Mouse (Mus musculus) 416B (cell line): Measurements from ENCODE around the gene Ccng2.

ENCODE experiments used
- DNase-seq: peaks from one replicate; pipeline ENCODE4 v3.0.0; 2011; ENCODE audit warnings: low read depth

Ccng2 gene

GRCm38 (mm10) chr5:93266883-93267704 lies at the start of gene Ccng2:
Gene Ccng2 (plus strand): TSS chr5:93267257.
- DNase-seq, result peak; percentile 100

GRCm38 (mm10) chr5:93218375-93218774 lies 48.7 kb upstream of the Ccng2 start:
- no peak for DNase-seq

DNA sequence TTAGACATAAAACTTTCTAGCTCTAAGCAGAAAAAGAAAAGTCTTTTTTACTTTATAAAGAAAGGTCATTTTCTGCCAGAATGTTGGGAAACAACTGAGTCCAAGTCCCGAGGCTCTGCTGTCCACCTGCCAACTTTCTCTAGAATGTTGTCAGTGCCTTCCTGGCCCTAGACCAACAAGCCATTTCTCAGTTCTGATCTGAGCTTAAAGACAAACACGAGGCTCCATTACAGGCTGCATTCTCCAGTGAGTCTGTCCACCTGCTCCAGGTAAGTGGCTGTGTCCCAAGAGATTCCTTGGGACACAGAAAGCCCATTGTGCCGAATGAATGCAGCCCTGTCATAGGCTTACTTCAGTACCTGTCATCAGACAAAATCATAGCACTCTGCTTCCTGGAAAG lies 45.4 kb upstream of the Ccng2 start:
- DNase-seq, result no peak

- no peak for DNase-seq
Measured at GRCm38 (mm10) chr5:93224549-93224948, 42.5 kb upstream of the Ccng2 start.

- no peak for DNase-seq
Measured at GRCm38 (mm10) chr5:93227157-93227556, 39.9 kb upstream of the Ccng2 start.

GRCm38 (mm10) chr5:93229527-93229926 lies 37.5 kb upstream of the Ccng2 start:
- DNase-seq, result peak; percentile 77

DNA sequence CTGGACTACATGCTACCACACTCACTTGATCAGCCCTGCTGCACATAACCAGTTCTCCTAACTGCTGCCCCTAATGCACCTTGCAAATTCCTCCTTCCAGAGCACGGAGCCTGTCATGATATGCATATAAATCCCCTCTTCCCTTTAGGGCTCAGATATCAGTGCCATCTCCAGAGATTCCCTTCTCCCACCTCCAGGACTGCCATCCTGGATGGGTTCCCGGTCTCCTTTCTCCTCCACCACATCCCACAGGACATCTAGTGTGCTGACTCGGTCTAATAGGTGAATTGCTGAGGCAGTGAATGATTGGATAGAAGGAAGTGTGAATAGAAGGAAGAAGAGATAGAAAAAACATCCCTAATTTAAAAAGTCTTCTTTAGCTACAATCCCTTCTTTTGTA lies 35.3 kb upstream of the Ccng2 start:
- no peak for DNase-seq

DNA sequence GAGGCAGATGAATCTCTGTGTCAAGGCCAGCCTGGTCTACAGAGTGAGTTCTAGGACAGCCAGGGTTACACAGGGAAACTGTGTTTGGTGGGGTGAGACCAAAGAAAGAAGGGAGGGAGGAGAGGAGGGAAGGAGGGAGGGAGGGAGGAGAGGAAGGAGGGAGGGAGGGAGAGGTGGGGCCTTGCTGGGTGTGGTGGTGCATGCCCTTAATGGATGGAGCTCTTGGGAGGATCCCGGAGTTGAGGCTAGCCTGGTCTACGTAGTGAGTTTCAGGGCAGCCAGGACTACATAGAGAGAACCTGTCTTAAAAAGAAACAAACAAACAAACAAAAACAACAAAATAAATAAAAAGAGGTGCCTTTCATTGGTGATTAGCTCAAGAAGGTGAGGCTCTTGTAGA lies 34.2 kb upstream of the Ccng2 start:
- no peak for DNase-seq

GRCm38 (mm10) chr5:93234130-93234529 lies 32.9 kb upstream of the Ccng2 start:
- DNase-seq, result no peak

DNA sequence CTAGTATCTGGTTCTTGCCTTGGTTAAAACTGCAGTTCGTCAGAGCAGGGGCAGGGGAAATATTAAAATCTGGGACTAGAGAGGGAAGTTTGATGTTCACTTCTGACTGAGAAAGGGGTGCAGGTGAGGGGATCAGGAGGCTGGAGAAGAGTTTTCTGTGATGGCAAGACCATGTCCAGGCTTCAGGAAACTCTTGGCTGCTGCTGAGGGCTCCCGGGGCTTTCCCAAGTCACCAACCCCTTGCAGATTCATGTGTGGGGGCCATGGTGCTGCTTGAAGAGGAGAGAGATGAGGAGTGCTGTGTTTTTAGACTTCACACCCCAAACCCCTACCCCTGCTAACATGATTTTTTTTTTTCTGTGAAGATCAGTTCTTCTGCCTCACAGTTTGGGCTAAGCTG lies 32.5 kb upstream of the Ccng2 start:
- DNase-seq, result no peak

GRCm38 (mm10) chr5:93235888-93236287 lies 31.2 kb upstream of the Ccng2 start:
- no peak for DNase-seq

GRCm38 (mm10) chr5:93236541-93236940 lies 30.5 kb upstream of the Ccng2 start:
- no peak for DNase-seq

DNA sequence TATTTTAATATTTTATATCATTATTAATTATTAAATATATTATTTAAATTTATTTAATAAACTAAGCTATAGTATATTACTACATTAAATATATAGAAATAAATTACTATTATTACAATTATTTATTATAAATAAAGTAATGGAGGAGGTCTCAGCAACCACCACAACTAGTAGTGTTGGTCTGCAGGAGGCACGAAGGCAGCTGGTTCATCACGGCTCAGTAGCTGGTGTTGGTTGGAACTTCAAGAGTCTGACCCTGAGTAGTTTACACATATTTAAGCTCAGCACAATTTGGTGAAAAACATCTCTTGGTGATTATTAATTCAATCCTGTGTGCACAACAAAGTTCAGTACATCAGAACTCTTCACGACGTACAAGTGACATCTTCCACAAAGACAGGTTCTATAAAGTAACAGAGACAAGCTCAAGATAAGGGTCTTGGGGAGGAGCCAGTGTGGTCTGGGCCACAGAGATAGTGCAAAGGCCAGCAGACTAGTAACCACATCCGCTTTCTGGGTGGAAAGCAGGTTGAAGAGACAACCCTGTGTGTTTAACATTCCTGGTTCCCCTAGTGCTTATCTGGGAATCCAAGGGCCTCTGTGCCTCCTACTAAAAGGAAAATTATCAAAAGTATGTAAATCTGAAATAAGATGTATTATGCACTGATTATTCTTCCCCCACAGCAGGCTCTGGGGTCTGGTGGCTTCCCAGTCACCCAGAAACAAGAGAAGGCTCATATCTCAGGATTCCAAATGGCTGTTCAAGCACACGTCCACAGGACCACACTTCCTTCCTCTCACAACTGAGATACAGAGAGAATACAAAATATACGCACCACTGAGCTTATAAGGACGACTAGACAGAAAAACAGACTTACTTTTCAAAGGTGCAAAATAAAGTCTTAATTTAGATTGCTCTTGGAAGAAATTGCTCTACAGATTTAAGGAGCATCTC lies 27.2 kb upstream of the Ccng2 start:
- peak; percentile 98 for DNase-seq

DNA sequence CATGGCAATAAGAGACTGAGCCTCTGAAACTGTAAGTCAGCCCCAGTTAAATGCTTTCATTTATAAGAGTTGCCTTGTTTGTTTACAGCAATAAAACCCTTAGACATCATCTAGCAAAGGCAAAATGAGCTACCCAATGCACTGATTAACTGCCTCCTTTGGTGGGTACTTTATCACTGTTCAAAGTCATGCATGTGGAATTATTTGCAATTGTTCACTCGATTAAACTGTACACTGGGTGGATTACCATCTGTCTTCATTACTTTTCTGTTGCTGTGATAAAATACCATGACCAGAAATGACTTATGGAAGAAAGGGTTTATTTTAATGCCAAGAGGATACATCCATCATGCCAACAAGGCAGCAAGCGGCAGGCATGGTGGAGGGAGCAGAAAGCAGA lies 21.8 kb upstream of the Ccng2 start:
- no peak for DNase-seq

DNA sequence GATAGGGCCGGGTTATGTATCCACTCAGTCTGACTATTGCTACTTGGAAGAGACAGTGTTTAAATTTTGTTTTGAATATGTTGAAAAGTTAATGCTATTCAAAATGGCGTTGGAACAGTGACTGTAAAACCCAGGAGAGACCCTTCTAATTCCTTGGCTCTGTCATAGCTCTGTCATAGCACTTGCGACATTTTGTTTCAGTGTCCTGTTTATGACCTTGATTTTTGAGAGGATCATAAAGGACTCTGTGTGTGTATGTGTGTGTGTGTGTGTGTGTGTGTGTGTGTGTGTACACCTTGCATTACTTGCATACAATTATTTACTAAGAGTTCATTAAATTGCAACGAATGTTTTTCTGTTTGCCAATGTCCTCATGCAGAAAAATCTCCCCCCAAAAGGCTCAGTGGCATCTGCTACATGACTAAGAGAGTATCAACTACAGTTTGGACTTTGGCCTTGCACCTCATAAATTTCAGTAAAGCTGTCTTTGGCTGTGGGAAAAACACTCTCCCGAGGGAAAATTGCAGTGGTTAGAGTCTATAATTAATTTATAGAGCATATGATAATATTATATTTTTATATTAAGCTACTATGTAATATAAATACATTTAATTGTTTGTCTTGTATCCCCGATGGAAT lies 17.0 kb upstream of the Ccng2 start:
- no peak for DNase-seq

DNA sequence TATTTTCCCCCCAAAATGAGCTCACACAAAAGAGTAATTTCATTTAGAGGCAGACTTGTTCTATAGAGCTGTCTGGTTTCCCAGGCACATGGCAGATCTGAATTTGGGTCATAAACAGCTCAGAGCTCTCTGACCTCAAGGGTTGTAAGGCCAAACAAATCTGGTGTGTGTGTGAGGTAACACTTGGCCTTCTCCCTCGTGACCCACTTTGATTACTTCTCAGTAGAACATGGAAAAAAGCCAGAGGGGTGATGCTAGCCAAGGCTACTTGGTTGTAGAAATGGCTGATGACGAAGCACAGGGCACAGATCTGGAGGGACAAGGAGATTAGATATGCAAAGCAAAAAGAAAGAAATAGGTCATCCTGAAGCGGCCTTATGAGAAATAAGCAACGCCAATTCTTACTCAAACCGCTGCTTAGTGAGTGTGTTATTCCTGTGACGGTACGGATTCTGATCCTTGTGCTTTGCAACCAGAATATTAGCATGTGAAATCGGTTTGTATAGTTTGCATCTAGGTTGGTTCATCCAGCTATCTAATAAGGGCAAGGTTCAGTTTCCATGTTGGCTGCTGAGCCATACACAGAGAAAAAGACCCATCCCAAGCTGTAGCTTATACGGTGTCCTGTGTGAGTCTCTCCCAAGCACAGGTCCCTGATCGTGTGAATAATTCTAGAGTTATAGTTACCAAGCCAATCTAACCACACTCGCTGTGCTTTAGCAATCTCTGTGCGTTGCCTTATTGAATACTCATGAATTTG lies 15.9 kb upstream of the Ccng2 start:
- DNase-seq, result no peak

DNA sequence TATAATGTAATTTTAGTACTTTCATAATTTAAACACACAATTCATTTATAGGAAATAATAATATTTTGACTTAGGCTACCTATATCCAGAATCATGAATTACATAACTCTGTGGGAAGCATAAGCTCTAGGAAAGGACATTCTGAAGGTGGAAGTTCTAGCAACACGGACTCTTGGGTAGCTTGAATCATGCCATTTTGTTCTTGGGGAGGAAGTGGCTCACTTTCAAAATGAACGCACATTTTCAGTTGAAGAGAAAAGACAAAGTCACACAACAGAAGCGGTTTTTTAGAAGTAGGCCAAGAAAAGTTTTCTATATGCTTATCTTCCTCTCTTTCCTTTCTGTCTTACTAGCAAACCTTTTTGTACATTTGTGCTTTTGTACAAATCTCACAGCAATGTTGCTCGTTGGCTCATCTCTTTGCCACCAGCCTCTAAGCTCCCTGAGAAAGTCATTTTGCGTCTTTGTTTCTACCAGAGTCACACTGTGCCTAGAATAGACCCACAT lies 11.2 kb upstream of the Ccng2 start:
- no peak for DNase-seq

DNA sequence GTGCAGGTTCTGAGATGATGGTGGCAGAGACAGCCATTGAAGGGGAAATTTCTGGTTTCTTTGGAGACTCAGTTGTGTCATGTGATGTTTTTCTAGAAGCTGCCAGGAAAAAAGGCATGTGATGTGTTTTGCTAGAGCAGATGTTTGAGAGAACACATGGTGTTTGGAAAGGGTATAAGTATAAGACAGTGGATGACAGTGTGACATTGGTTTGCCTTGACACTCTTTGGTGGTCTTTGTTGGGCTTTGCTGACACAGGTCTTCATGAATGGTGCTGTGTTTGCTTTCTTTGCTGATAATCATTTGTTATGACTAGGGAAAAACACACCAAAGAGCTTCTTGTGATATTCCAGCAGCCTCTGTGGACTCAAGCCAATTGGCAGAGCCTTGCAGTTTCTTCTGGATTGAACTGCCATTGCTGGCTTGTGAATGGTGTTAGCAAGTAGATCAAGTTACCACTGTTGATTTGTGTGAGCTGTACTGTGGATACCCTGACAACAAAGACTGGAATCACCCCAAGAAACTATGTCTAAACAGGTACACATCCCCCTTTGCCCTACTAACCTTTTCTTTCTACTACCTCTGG lies 10.1 kb upstream of the Ccng2 start:
- DNase-seq, result no peak

DNA sequence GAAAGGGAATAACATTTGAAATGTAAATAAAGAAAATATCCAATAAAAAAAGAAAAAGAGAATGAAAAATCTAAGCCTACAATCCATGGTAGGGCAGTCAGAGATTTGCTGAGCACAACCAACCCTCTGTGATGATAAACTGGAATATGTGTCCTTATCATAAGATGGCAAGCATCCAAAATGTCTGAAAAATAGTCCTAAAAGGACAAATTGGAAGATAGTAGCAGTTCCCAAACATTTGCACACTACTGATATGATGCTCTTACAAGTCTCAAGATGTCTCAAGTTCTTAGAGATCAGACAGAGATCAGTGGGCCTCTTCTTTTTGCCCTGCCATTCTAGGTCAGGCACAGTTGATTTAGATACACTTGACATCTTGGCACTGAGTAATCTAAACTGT lies 7.7 kb upstream of the Ccng2 start:
- DNase-seq, result no peak

GRCm38 (mm10) chr5:93260983-93261382 lies 6.1 kb upstream of the Ccng2 start:
- no peak for DNase-seq

GRCm38 (mm10) chr5:93262751-93263150 lies 4.3 kb upstream of the Ccng2 start:
- DNase-seq, result peak; percentile 74
